Mouse (Mus musculus) embryonic facial prominence, embryonic 10.5 days (tissue): ENCODE results near the gene Dmbt1. TPM values are rescaled to one million over a fixed set of nuclear protein-coding genes. Genes with fewer than 3 reads are reported as not detected.
A peak's percentile ranks its signal among the peaks of the same experiment; 100 is the strongest.
"Not testable (repeated sequence)": the region's sequence is repeated elsewhere in the genome, so short reads cannot be mapped to it uniquely, and the experiment has no call there.

Source experiments
- DNase-seq: peaks from one replicate; pipeline ENCODE4 v3.0.0-alpha.2; 2017; ENCODE audit warnings: low spot score
- H3K27ac ChIP-seq: fragments of 300-500 bp; sonication (generic); replicated peaks from 2 replicates; pipeline ENCODE4 v1.5.1; 2016; ENCODE audit warnings: mild to moderate bottlenecking
- H3K27me3 ChIP-seq: fragments of 300-500 bp; sonication (generic); replicated peaks from 2 replicates; pipeline ENCODE4 v1.6.1; 2016; ENCODE audit warnings: low read depth, mild to moderate bottlenecking; ENCODE audit not compliant: poor library complexity, severe bottlenecking
- H3K36me3 ChIP-seq: fragments of 300-500 bp; sonication (generic); replicated peaks from 2 replicates; pipeline ENCODE4 v1.6.1; 2016; ENCODE audit warnings: mild to moderate bottlenecking, moderate library complexity
- H3K4me1 ChIP-seq: fragments of 300-500 bp; sonication (generic); 2 replicates; pipeline ENCODE4 v1.6.1; 2016
- H3K4me3 ChIP-seq: fragments of 300-500 bp; sonication (generic); 2 replicates; pipeline ENCODE4 v1.5.1; 2016; ENCODE audit warnings: mild to moderate bottlenecking, moderate library complexity
- H3K9me3 ChIP-seq: fragments of 300-500 bp; sonication (generic); 2 replicates; pipeline ENCODE4 v1.6.1; 2016; ENCODE audit warnings: mild to moderate bottlenecking
- WGBS: fragments of 180-500 bp; shearing (Covaris S2); methylation state at CpG from one replicate; pipeline ENCODE4 v1.1.7; 2016; 5-methylcytosine and 5-hydroxymethylcytosine counted together
- polyA plus RNA-seq: library from polyadenylated mRNA; unstranded; fragments of >200 nt; fragmentation: Nextera tagmentation; extraction: Ambion mirVana; gene quantifications from 2 replicates; pipeline ENCODE4 v1.2.1, GENCODE M21; 2016

Dmbt1 gene
- polyA plus RNA-seq, 1 experiment from 2014 or later = not detected

GRCm38 (mm10) chr7:131059808-131060207 lies 28.0 kb downstream of the Dmbt1 start:
- not testable (repeated sequence) for H3K4me1 ChIP-seq, H3K27ac ChIP-seq, H3K36me3 ChIP-seq, DNase-seq, H3K27me3 ChIP-seq, H3K4me3 ChIP-seq, H3K9me3 ChIP-seq
- 64% methylated on average over 2 of the region's 2 CpGs for WGBS

GRCm38 (mm10) chr7:131062541-131062940 lies 30.7 kb downstream of the Dmbt1 start:
- no peak overlapping the region for H3K4me3 ChIP-seq
- DNase-seq = no peak
- WGBS = 82% methylated on average over 2 of the region's 2 CpGs
- H3K27ac ChIP-seq = no peak overlapping the region
- H3K27me3 ChIP-seq = no peaks in the 10 kb centered on the region
- H3K36me3 ChIP-seq = no peaks in the 10 kb centered on the region
- H3K4me1 ChIP-seq = no peaks in the 10 kb centered on the region
- no peaks in the 10 kb centered on the region for H3K9me3 ChIP-seq

DNA sequence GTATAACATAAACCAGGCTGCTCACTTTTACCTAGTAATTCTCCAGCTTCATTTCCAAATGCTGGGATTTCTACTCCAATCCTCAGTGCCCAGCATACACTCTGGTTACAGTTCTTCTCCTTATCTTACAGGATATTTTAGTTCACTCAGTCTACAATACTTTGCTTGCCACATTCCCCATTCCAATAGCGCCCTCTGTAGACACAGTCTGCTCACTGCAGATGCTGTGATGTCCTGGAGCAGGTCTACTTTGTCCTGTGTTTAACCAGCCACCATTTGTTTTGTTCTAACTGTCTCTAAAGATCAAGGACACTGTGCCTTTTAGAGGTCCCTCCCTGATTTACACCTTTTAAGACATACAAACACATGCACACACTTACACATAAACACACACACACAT lies 36.3 kb downstream of the Dmbt1 start:
- not testable (repeated sequence) for H3K9me3 ChIP-seq, H3K36me3 ChIP-seq, H3K27ac ChIP-seq, H3K27me3 ChIP-seq, H3K4me3 ChIP-seq, H3K4me1 ChIP-seq
- 0% methylated on average over 1 of the region's 1 CpGs for WGBS
- peak; percentile 8 for DNase-seq

GRCm38 (mm10) chr7:131073476-131073875 lies 41.6 kb downstream of the Dmbt1 start:
- not testable (repeated sequence) for H3K36me3 ChIP-seq, H3K4me1 ChIP-seq, H3K27ac ChIP-seq, DNase-seq, H3K27me3 ChIP-seq, H3K4me3 ChIP-seq, H3K9me3 ChIP-seq
- WGBS = 85% methylated on average over 3 of the region's 3 CpGs

GRCm38 (mm10) chr7:131074098-131074497 lies 42.2 kb downstream of the Dmbt1 start:
- H3K4me3 ChIP-seq, H3K36me3 ChIP-seq, H3K27me3 ChIP-seq, H3K27ac ChIP-seq, H3K4me1 ChIP-seq, H3K9me3 ChIP-seq, DNase-seq: not testable (repeated sequence)
- 87% methylated on average over 6 of the region's 6 CpGs for WGBS

DNA sequence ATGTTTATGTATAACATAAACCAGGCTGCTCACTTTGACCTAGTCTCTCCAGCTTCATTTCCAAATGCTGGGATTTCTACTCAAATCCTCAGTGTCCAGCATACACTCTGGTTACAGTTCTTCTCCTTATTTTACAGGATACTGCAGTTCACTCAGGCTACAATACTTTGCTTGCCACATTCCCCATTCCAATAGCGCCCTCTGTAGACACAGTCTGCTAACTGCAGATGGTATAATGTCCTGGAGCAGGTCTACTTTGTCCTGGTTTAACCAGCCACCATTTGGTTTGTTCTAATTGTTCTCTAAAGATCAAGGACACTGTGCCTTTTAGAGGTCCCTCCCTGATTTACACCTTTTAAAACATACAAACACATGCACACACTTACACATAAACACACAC lies 44.1 kb downstream of the Dmbt1 start:
- Histone ChIP-seq H3K4me3 (no peak overlapping the region), H3K9me3 (no peaks in the 10 kb centered on the region), H3K4me1 (no peaks in the 10 kb centered on the region), H3K27me3 (no peaks in the 10 kb centered on the region), H3K36me3 (no peaks in the 10 kb centered on the region), H3K27ac (no peak overlapping the region)
- DNase-seq = peak; percentile 34
- 5% methylated on average over 1 of the region's 1 CpGs for WGBS

DNA sequence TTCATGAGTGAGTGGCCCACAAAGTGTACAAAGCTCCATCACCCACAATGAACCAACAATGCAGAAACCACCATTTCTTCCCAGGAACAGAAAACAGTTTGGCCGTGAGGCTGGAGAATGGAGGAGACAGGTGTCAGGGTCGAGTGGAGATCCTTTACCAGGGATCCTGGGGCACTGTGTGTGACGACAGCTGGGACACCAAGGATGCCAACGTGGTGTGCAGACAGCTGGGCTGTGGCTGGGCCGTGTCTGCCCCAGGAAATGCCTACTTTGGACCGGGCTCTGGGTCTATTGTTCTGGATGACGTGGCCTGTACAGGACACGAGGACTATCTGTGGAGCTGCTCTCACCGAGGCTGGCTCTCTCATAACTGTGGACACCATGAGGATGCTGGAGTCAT lies 50.5 kb downstream of the Dmbt1 start:
- H3K4me1 ChIP-seq, H3K9me3 ChIP-seq, H3K36me3 ChIP-seq, H3K4me3 ChIP-seq, H3K27me3 ChIP-seq, DNase-seq, H3K27ac ChIP-seq: not testable (repeated sequence)
- 85% methylated on average over 9 of the region's 9 CpGs for WGBS

GRCm38 (mm10) chr7:131112486-131112885 lies 80.6 kb downstream of the Dmbt1 start:
- WGBS = 29% methylated on average over 3 of the region's 3 CpGs
- H3K4me1 ChIP-seq = no peaks in the 10 kb centered on the region

DNA sequence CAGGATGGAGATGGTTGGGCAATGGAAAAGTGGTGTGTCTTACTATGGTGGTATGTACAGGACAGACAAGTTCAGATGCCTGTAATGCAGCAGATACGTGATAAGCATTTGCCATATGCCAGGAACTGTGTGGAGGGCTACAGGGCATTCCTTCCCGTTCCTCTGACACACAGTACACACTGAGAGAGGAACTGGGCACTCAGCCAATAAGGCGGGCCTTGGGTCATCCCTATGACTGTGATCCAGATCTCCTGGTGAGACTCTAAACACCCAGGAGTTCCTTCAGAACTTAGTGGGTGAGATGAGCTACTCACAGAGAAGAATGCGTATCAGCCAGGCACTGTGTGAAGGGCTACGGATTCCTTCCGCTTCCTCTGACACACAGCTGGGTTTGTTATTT lies 81.8 kb downstream of the Dmbt1 start:
- H3K27ac ChIP-seq = no peak overlapping the region
- 87% methylated on average over 6 of the region's 6 CpGs for WGBS
- no peak for DNase-seq

More at GRCm38 (mm10) chr7:131112486-131112885, 80.6 kb downstream of the Dmbt1 start:
- Histone ChIP-seq H3K27me3 (no peaks in the 10 kb centered on the region), H3K36me3 (no peaks in the 10 kb centered on the region), H3K9me3 (no peaks in the 10 kb centered on the region), H3K27ac (no peak overlapping the region), H3K4me3 (no peak overlapping the region)
- DNase-seq = peak; percentile 57

GRCm38 (mm10) chr7:131114434-131114833 lies 82.6 kb downstream of the Dmbt1 start:
- Histone ChIP-seq H3K9me3 (no peaks in the 10 kb centered on the region), H3K4me3 (no peak overlapping the region), H3K36me3 (no peaks in the 10 kb centered on the region), H3K27ac (no peak overlapping the region), H3K27me3 (no peaks in the 10 kb centered on the region), H3K4me1 (no peaks in the 10 kb centered on the region)
- no peak for DNase-seq
- 90% methylated on average over 2 of the region's 2 CpGs for WGBS

More for the DNA sequence above, 81.8 kb downstream of the Dmbt1 start:
- H3K4me1 ChIP-seq = no peaks in the 10 kb centered on the region
- no peaks in the 10 kb centered on the region for H3K27me3 ChIP-seq
- H3K4me3 ChIP-seq = no peak overlapping the region
- no peaks in the 10 kb centered on the region for H3K9me3 ChIP-seq
- H3K36me3 ChIP-seq = no peaks in the 10 kb centered on the region

- 0 out of 2 replicates have a peak, but pooled peaks cover 4% of the 10 kb centered on the region for H3K9me3 ChIP-seq
- no peaks in the 10 kb centered on the region for H3K27me3 ChIP-seq
- DNase-seq = no peak
- no peaks in the 10 kb centered on the region for H3K36me3 ChIP-seq
- no peak overlapping the region for H3K27ac ChIP-seq
- WGBS = 88% methylated on average over 2 of the region's 2 CpGs
- H3K4me1 ChIP-seq = no peaks in the 10 kb centered on the region
- no peak overlapping the region for H3K4me3 ChIP-seq
Observed at GRCm38 (mm10) chr7:131122210-131122807, 90.5 kb downstream of the Dmbt1 start.

- no peak overlapping the region for H3K27ac ChIP-seq
- WGBS = 72% methylated on average over 12 of the region's 12 CpGs
- H3K36me3 ChIP-seq = no peaks in the 10 kb centered on the region
- no peaks in the 10 kb centered on the region for H3K9me3 ChIP-seq
- peak; percentile 24 for DNase-seq
- H3K4me1 ChIP-seq = no peaks in the 10 kb centered on the region
- H3K27me3 ChIP-seq = no peaks in the 10 kb centered on the region
- no peak overlapping the region for H3K4me3 ChIP-seq
Observed at GRCm38 (mm10) chr7:131130021-131130420, 98.2 kb downstream of the Dmbt1 start.

GRCm38 (mm10) chr7:131133181-131133580 lies 101.3 kb downstream of the Dmbt1 start:
- 77% methylated on average over 3 of the region's 3 CpGs for WGBS
- Histone ChIP-seq H3K36me3 (no peaks in the 10 kb centered on the region), H3K4me3 (no peak overlapping the region), H3K27ac (no peak overlapping the region), H3K9me3 (no peaks in the 10 kb centered on the region), H3K4me1 (no peaks in the 10 kb centered on the region), H3K27me3 (no peaks in the 10 kb centered on the region)
- no peak for DNase-seq
